ENCODE assay signal across 8 mouse cellular contexts in genomic region chr13:69611398-69612174, GRCm38 (mm10). TPM values are rescaled to one million over a fixed set of nuclear protein-coding genes. Genes with fewer than 3 reads are reported as not detected.
A peak's percentile ranks its signal among the peaks of the same experiment; 100 is the strongest.
DNase-seq lines count a peak whose midpoint lies in the region; ATAC-seq and TF ChIP-seq lines count a peak whose summit lies in the region.

Srd5a1 (minus strand) TSS chr13:69611442.

- TF ChIP-seq POLR2A in olfactory bulb, adult 2 months (IDR thresholded peaks at IDR 0.05; ENCODE audit: insufficient read depth, low read depth, low read length): peak; percentile 46; the same call in 1 of the 2 replicates
- 0 out of 2 replicates have a peak, but pooled peaks have one; percentile 29 for TF ChIP-seq POLR2A in thymus, adult 2 months (IDR thresholded peaks at IDR 0.05; ENCODE audit: control insufficient read depth, extremely low read depth, insufficient read depth, low read length, poor library complexity)

- peak within 1 kb of the TSS; percentile 98 for H3K4me3 ChIP-seq in G1E (ENCODE audit: low read depth, low read length)
- H3K4me3 ChIP-seq in forebrain, embryonic 16.5 days (replicated peaks; ENCODE audit: low read length): peak within 1 kb of the TSS; percentile 91
- peak within 1 kb of the TSS; percentile 97 for H3K4me3 ChIP-seq in layer of hippocampus, adult 2 months
- H3K4me3 ChIP-seq in lung, embryonic 14.5 days (ENCODE audit: low read depth, low read length): peak within 1 kb of the TSS; percentile 96
- peak within 1 kb of the TSS; percentile 99 for H3K4me3 ChIP-seq in olfactory bulb, adult 2 months (ENCODE audit: insufficient read depth, low read depth, low read length)
- peak within 1 kb of the TSS; percentile 91 for H3K4me3 ChIP-seq in thymus, adult 2 months (ENCODE audit: control insufficient read depth, insufficient read depth, low read length)

- H3K4me1 ChIP-seq in G1E (ENCODE audit: insufficient read depth, low read depth, low read length): peaks cover 54% of the 10 kb centered on the region
- peaks cover 17% of the 10 kb centered on the region for H3K4me1 ChIP-seq in forebrain, embryonic 16.5 days (replicated peaks; ENCODE audit: control insufficient read depth, insufficient read depth, low read length)
- H3K4me1 ChIP-seq in lung, embryonic 14.5 days (ENCODE audit: insufficient read depth): 0 out of 2 replicates have a peak, but pooled peaks cover 2% of the 10 kb centered on the region
- H3K4me1 ChIP-seq in olfactory bulb, adult 2 months (ENCODE audit: control insufficient read depth, insufficient read depth, low read length): peaks cover 4% of the 10 kb centered on the region; the same call in 1 of the 2 replicates
- peaks cover 12% of the 10 kb centered on the region for H3K4me1 ChIP-seq in thymus, adult 2 months (replicated peaks; ENCODE audit: control insufficient read depth, insufficient read depth, low read length)

- intact Hi-C loops in heart, postnatal 36 days (cut with DNase I): loop anchor here (2.0 to 5.0 kb wide), 4 partner anchors 59 to 1029 kb away; partner anchors contain the start of genes Fastkd3 and Mtrr

- WGBS in forebrain, embryonic 16.5 days: under 1% methylated on average over 69 of the region's 69 CpGs
- WGBS in lung, embryonic 14.5 days: 1% methylated on average over 69 of the region's 69 CpGs
- WGBS in olfactory bulb, adult 2 months: under 1% methylated on average over 69 of the region's 69 CpGs
- WGBS in thymus, adult 2 months: under 1% methylated on average over 69 of the region's 69 CpGs

- peak; percentile 95 for ATAC-seq in G1E (ENCODE audit: extremely low read depth, insufficient number of reproducible peaks, low FRiP score, poor library complexity, severe bottlenecking)
- ATAC-seq in forebrain, embryonic 16.5 days: peak; percentile 98
- peak; percentile 99 for ATAC-seq in lung, embryonic 14.5 days (ENCODE audit: insufficient read depth)

- H3K9me3 ChIP-seq in G1E (replicated peaks): no peaks in the 10 kb centered on the region
- H3K9me3 ChIP-seq in forebrain, embryonic 16.5 days (ENCODE audit: control insufficient read depth, low read length): no peaks in the 10 kb centered on the region
- no peaks in the 10 kb centered on the region for H3K9me3 ChIP-seq in lung, embryonic 14.5 days (ENCODE audit: low read depth, low read length)

- peak; percentile 95 for DNase-seq in G1E (ENCODE audit: low spot score)
- DNase-seq in cerebellum, adult 18-20 months: peak; percentile 99 to 100
- peak; percentile 99 to 100 for DNase-seq in heart, postnatal 36 days
- DNase-seq in layer of hippocampus, adult 2 months (ENCODE audit: low spot score in 2 of 2): peak; percentile 98 to 99
- DNase-seq in lung, embryonic 14.5 days: peak; percentile 100
- DNase-seq in thymus, adult 2 months: peak; percentile 99

- peak within 1 kb of the TSS; percentile 77 for H3K27ac ChIP-seq in forebrain, embryonic 16.5 days (ENCODE audit: low read length)
- H3K27ac ChIP-seq in layer of hippocampus, adult 2 months: peak within 1 kb of the TSS; percentile 99
- 0 out of 2 replicates have a peak within 1 kb of the TSS, but pooled peaks have one; percentile 52 for H3K27ac ChIP-seq in lung, embryonic 14.5 days (ENCODE audit: low read depth)
- peak within 1 kb of the TSS; percentile 99 for H3K27ac ChIP-seq in olfactory bulb, adult 2 months (ENCODE audit: insufficient read depth, low read depth, low read length)
- peak within 1 kb of the TSS; percentile 58; the same call in 1 of the 2 replicates for H3K27ac ChIP-seq in thymus, adult 2 months (ENCODE audit: control insufficient read depth, insufficient read depth, low read length)

- peak within 1 kb of the TSS; percentile 79 for H3K9ac ChIP-seq in forebrain, embryonic 16.5 days (replicated peaks; ENCODE audit: low read depth, low read length)
- H3K9ac ChIP-seq in lung, embryonic 14.5 days: peak within 1 kb of the TSS; percentile 84

- H3K4me2 ChIP-seq in forebrain, embryonic 16.5 days (ENCODE audit: low read length): peak within 1 kb of the TSS; percentile 100
- H3K4me2 ChIP-seq in lung, embryonic 14.5 days: peak within 1 kb of the TSS; percentile 91

- no peak for TF ChIP-seq CTCF in G1E (IDR thresholded peaks at IDR 0.05; ENCODE audit: low read depth, low read length)
- peak; percentile 12; the same call in 1 of the 2 replicates for TF ChIP-seq CTCF in layer of hippocampus, adult 2 months (conservative IDR thresholded peaks at IDR 0.05)
- TF ChIP-seq CTCF in lung, embryonic 14.5 days (IDR thresholded peaks at IDR 0.05; ENCODE audit: low read depth): no peak
- no peak for TF ChIP-seq CTCF in olfactory bulb, adult 2 months (IDR thresholded peaks at IDR 0.05; ENCODE audit: insufficient read depth, low read depth, low read length)
- peak; percentile 14; the same call in 1 of the 2 replicates for TF ChIP-seq CTCF in thymus, adult 2 months (IDR thresholded peaks at IDR 0.05; ENCODE audit: borderline replicate concordance, control insufficient read depth, extremely low read depth, insufficient read depth, low read length, poor library complexity)

- no peaks in the 10 kb centered on the region for H3K27me3 ChIP-seq in G1E (ENCODE audit: insufficient read depth, low read length)
- no peaks in the 10 kb centered on the region for H3K27me3 ChIP-seq in forebrain, embryonic 16.5 days (replicated peaks; ENCODE audit: control insufficient read depth, insufficient read depth, low read length)
- no peaks in the 10 kb centered on the region for H3K27me3 ChIP-seq in lung, embryonic 14.5 days (ENCODE audit: insufficient read depth, low read length)
- H3K27me3 ChIP-seq in thymus, adult 2 months (ENCODE audit: control insufficient read depth, insufficient read depth, low read length): no peaks in the 10 kb centered on the region

- H3K36me3 ChIP-seq in G1E (replicated peaks): peaks cover 39% of the 10 kb centered on the region
- H3K36me3 ChIP-seq in forebrain, embryonic 16.5 days (ENCODE audit: control insufficient read depth, insufficient read depth): peaks cover 21% of the 10 kb centered on the region
- H3K36me3 ChIP-seq in lung, embryonic 14.5 days (ENCODE audit: insufficient read depth): peaks cover 34% of the 10 kb centered on the region
- H3K36me3 ChIP-seq in thymus, adult 2 months (ENCODE audit: control insufficient read depth, insufficient read depth, low read length): peaks cover 22% of the 10 kb centered on the region

RNA-seq across cellular contexts. Expression of gene Srd5a1, which starts in this region (rescaled TPM):
- total RNA-seq in G1E (2014; fragmentation: Nextera tagmentation): 2.9 and 7.1 TPM in 2 replicates
- 4.1 and 6.8 TPM in 2 replicates for total RNA-seq in G1E (2017)
- polyA plus RNA-seq in G1E (2012): 3.1 and 3.8 TPM in 2 replicates
- polyA plus RNA-seq in forebrain, embryonic 16.5 days (2015; fragmentation: Nextera tagmentation; extraction: Ambion mirVana): 25.6 and 27.5 TPM in 2 replicates
- 1 to 10 TPM in 1 of 2 experiments, under 1 TPM in 1; 0.83 to 1.6 TPM for total RNA-seq in heart, postnatal 36 days (2021)
- 1 to 10 TPM; 8.2 to 8.6 TPM for total RNA-seq in layer of hippocampus, adult 2 months (2021)
- polyA plus RNA-seq in lung, embryonic 14.5 days (2014; fragmentation: Nextera tagmentation; extraction: Ambion mirVana): 24.8 and 29.2 TPM in 2 replicates
- not detected in 2 replicates for polyA plus RNA-seq in olfactory bulb, adult 2 months (2012; ENCODE audit: insufficient read depth, insufficient read length, low replicate concordance, missing spikeins)
- 6.2 and 6.7 TPM in 2 replicates for polyA plus RNA-seq in thymus, adult 2 months (2012; rRNA removed)

Comparison
In these comparisons a context has a peak if more than half of its experiments do, and no peak if none do; other contexts are left out.
1. Peak in every context shown above with its lines: DNase-seq, ATAC-seq, H3K4me3 ChIP-seq and H3K27ac ChIP-seq.
2. CTCF ChIP-seq: peak in layer of hippocampus, adult 2 months (single experiment) and thymus, adult 2 months (single experiment); none in G1E (single experiment), lung, embryonic 14.5 days (single experiment) and olfactory bulb, adult 2 months (single experiment).